Mouse (Mus musculus): ENCODE results near the gene D3Ertd751e. TPM values are rescaled to one million over a fixed set of nuclear protein-coding genes. Genes with fewer than 3 reads are reported as not detected.
A peak's percentile ranks its signal among the peaks of the same experiment; 100 is the strongest.

Gene D3Ertd751e
- 7.4 and 8.3 TPM in 2 replicates for polyA plus RNA-seq (2015; fragmentation: Nextera tagmentation; extraction: Ambion mirVana)

DNA sequence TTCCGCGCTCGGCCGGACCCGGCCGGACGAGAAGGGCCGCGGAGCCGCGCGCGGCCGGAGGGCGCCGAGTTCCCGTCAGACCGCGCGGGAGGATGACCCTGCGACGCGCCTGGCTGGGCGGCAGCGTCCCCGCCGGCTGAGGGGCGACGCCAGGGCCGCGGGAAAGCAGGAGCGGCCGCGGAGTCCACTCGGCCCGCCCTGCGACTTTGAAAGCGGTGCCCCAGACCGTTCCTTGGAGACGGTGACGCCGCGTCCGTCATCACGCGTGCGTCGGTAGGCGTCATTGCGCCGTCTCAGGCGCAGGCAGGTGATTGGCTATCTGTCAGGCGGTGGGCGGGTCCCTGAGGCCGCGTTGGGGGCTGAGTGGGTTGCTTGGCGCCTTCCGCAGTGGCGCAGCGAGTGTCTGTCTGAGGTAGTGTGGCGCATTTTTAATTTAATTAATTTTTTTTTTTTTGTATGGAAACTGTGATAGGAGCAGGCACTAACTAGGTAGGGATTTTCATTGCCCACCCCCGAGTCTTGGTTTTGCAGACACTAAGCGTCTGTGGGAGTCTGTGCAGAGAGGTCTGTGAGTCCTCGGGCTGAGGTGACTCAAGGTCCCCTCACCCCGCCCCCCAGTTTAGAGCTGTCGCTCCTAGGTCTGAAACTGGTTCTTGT, at the start of gene D3Ertd751e, which contains the start of gene Sclt1:
D3Ertd751e (plus strand) TSS at position 334 of the 657 bp plus-strand sequence.
Sclt1 (minus strand) TSS at position 237 of the 657 bp plus-strand sequence.
- no peak for TF ChIP-seq EP300 (optimal IDR thresholded peaks at IDR 0.05)
- peak; percentile 11; the same call in 1 of the 2 replicates for TF ChIP-seq CTCF (IDR thresholded peaks at IDR 0.05; ENCODE audit: low read depth)
- Histone ChIP-seq H3K9me3 (ENCODE audit: control insufficient read depth, low read length) (no peaks in the 10 kb centered on the region), H3K27me3 (ENCODE audit: control insufficient read depth, insufficient read depth, low read length) (no peaks in the 10 kb centered on the region), H3K4me2 (replicated peaks; ENCODE audit: low read depth) (peak within 1 kb of the TSS; percentile 75), H3K4me1 (replicated peaks; ENCODE audit: control insufficient read depth, insufficient read depth) (no peaks in the 10 kb centered on the region), H3K36me3 (ENCODE audit: control insufficient read depth, insufficient read depth, low read length) (no peaks in the 10 kb centered on the region), H3K9ac (ENCODE audit: low read length) (peak within 1 kb of the TSS; percentile 82), H3K27ac (replicated peaks) (peak within 1 kb of the TSS; percentile 89), H3K4me3 (ENCODE audit: low read depth, low read length) (peak within 1 kb of the TSS; percentile 85)
- peak; percentile 97 for DNase-seq (ENCODE audit: low spot score)
- peak; percentile 100 for ATAC-seq (ENCODE audit: low FRiP score, low TSS enrichment)
- under 1% methylated on average over 65 of the region's 66 CpGs for WGBS

GRCm38 (mm10) chr3:41695681-41696080, 46.7 kb upstream of the D3Ertd751e start:
- no peak overlapping the region for H3K4me2 ChIP-seq (replicated peaks; ENCODE audit: low read depth)
- no peak for DNase-seq (ENCODE audit: low spot score)
- H3K4me1 ChIP-seq (replicated peaks; ENCODE audit: control insufficient read depth, insufficient read depth) = no peaks in the 10 kb centered on the region
- H3K27ac ChIP-seq (replicated peaks) = no peak overlapping the region
- TF ChIP-seq CTCF (IDR thresholded peaks at IDR 0.05; ENCODE audit: low read depth) (no peak), EP300 (optimal IDR thresholded peaks at IDR 0.05) (no peak)
- no peak for ATAC-seq (ENCODE audit: low FRiP score, low TSS enrichment)
- H3K36me3 ChIP-seq (ENCODE audit: control insufficient read depth, insufficient read depth, low read length) = no peaks in the 10 kb centered on the region
- H3K4me3 ChIP-seq (ENCODE audit: low read depth, low read length) = no peak overlapping the region
- H3K9me3 ChIP-seq (ENCODE audit: control insufficient read depth, low read length) = no peaks in the 10 kb centered on the region
- no peak overlapping the region for H3K9ac ChIP-seq (ENCODE audit: low read length)
- H3K27me3 ChIP-seq (ENCODE audit: control insufficient read depth, insufficient read depth, low read length) = no peaks in the 10 kb centered on the region
- 64% methylated on average over 1 of the region's 1 CpGs for whole genome bisulfite sequencing

DNA sequence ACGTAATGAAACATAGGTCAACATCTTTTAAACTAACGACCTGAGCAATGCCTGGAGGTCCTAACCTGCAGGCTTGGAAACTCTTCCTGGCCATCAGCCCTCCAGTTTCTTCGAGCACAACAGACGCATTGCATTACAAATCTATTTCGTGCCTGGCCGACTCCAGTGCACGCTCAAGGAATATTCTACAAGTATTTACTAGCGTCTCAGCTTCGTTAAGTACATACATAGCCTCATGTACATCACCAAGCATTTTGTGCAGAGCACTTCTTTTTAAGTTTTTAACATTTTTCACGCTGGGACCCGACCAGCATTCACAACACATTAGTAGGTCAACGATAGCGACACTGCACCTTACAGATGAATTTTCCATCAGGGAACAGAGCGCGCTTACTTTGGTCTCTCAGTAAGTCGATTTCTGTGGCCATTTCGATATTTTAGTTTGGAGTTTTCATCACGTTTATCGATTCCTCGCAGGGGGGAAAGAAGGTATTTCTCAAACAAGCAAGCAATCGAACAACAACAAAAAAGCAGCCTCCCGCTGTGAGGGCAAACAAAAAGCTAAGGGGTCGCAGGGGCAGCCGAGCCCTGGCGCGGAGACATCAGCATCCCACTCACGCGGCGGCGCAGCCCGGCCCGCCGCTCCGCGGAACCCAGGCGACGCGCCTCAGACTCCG, 672 bp upstream of the D3Ertd751e start:
- no peaks in the 10 kb centered on the region for H3K27me3 ChIP-seq (ENCODE audit: control insufficient read depth, insufficient read depth, low read length)
- H3K9me3 ChIP-seq (ENCODE audit: control insufficient read depth, low read length) = no peaks in the 10 kb centered on the region
- H3K4me2 ChIP-seq (replicated peaks; ENCODE audit: low read depth) = peak overlapping the region; percentile 71
- under 1% methylated on average over 39 of the region's 39 CpGs for WGBS
- peak overlapping the region; percentile 89 for H3K27ac ChIP-seq (replicated peaks)
- peak; percentile 15 for DNase-seq (ENCODE audit: low spot score)
- H3K4me3 ChIP-seq (ENCODE audit: low read depth, low read length) = peak overlapping the region; percentile 85
- no peaks in the 10 kb centered on the region for H3K36me3 ChIP-seq (ENCODE audit: control insufficient read depth, insufficient read depth, low read length)
- peak overlapping the region; percentile 82 for H3K9ac ChIP-seq (ENCODE audit: low read length)
- no peak for ATAC-seq (ENCODE audit: low FRiP score, low TSS enrichment)
- no peaks in the 10 kb centered on the region for H3K4me1 ChIP-seq (replicated peaks; ENCODE audit: control insufficient read depth, insufficient read depth)
- TF ChIP-seq CTCF (IDR thresholded peaks at IDR 0.05; ENCODE audit: low read depth) (no peak), EP300 (optimal IDR thresholded peaks at IDR 0.05) (no peak)

DNA sequence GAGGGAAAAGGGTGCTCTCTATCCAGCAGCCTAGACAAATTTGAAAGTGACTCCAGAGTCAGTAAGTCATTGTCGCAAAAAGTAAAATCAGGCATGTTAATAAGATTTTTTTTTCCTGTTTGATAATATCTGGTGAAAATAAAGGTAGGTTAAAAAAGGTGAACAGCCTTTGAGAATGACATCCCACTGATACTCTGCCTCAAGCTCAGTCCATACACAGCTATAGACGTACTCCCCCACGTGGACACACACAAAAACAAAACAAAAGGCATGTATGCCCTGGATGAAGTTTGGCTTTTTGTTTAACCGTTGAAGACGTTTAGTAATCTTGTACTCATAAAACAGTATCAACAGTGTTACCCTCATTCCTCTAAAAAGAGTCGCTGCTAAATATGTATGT, 1.0 kb downstream of the D3Ertd751e start:
- no peak for DNase-seq (ENCODE audit: low spot score)
- no peak overlapping the region for H3K9ac ChIP-seq (ENCODE audit: low read length)
- 34% methylated on average over 6 of the region's 6 CpGs for WGBS

GRCm38 (mm10) chr3:41754556-41754955, 12.1 kb downstream of the D3Ertd751e start:
- no peak for DNase-seq (ENCODE audit: low spot score)

More for the DNA sequence above, 1.0 kb downstream of the D3Ertd751e start:
- Histone ChIP-seq H3K4me3 (ENCODE audit: low read depth, low read length) (no peak overlapping the region; the same call in 1 of the 2 replicates), H3K27ac (replicated peaks) (no peak overlapping the region), H3K27me3 (ENCODE audit: control insufficient read depth, insufficient read depth, low read length) (no peaks in the 10 kb centered on the region), H3K4me1 (replicated peaks; ENCODE audit: control insufficient read depth, insufficient read depth) (no peaks in the 10 kb centered on the region), H3K4me2 (replicated peaks; ENCODE audit: low read depth) (peak overlapping the region; percentile 75), H3K9me3 (ENCODE audit: control insufficient read depth, low read length) (no peaks in the 10 kb centered on the region), H3K36me3 (ENCODE audit: control insufficient read depth, insufficient read depth, low read length) (no peaks in the 10 kb centered on the region)
- ATAC-seq (ENCODE audit: low FRiP score, low TSS enrichment) = no peak
- TF ChIP-seq CTCF (IDR thresholded peaks at IDR 0.05; ENCODE audit: low read depth) = peak; percentile 63
- no peak for TF ChIP-seq EP300 (optimal IDR thresholded peaks at IDR 0.05)

GRCm38 (mm10) chr3:41762091-41762490, 19.7 kb downstream of the D3Ertd751e start:
- Histone ChIP-seq H3K9ac (ENCODE audit: low read length) (no peak overlapping the region), H3K9me3 (ENCODE audit: control insufficient read depth, low read length) (no peaks in the 10 kb centered on the region), H3K4me3 (ENCODE audit: low read depth, low read length) (no peak overlapping the region), H3K36me3 (ENCODE audit: control insufficient read depth, insufficient read depth, low read length) (no peaks in the 10 kb centered on the region), H3K4me2 (replicated peaks; ENCODE audit: low read depth) (no peak overlapping the region), H3K27me3 (ENCODE audit: control insufficient read depth, insufficient read depth, low read length) (no peaks in the 10 kb centered on the region), H3K27ac (replicated peaks) (no peak overlapping the region), H3K4me1 (replicated peaks; ENCODE audit: control insufficient read depth, insufficient read depth) (no peaks in the 10 kb centered on the region)
- no peak for DNase-seq (ENCODE audit: low spot score)
- WGBS = 69% methylated on average over 3 of the region's 3 CpGs
- no peak for ATAC-seq (ENCODE audit: low FRiP score, low TSS enrichment)
- TF ChIP-seq CTCF (IDR thresholded peaks at IDR 0.05; ENCODE audit: low read depth) = no peak
- TF ChIP-seq EP300 (optimal IDR thresholded peaks at IDR 0.05) = no peak

More at GRCm38 (mm10) chr3:41754556-41754955, 12.1 kb downstream of the D3Ertd751e start:
- Histone ChIP-seq H3K9ac (ENCODE audit: low read length) (no peak overlapping the region), H3K4me2 (replicated peaks; ENCODE audit: low read depth) (no peak overlapping the region), H3K9me3 (ENCODE audit: control insufficient read depth, low read length) (no peaks in the 10 kb centered on the region), H3K4me3 (ENCODE audit: low read depth, low read length) (no peak overlapping the region), H3K27me3 (ENCODE audit: control insufficient read depth, insufficient read depth, low read length) (no peaks in the 10 kb centered on the region), H3K27ac (replicated peaks) (no peak overlapping the region), H3K36me3 (ENCODE audit: control insufficient read depth, insufficient read depth, low read length) (no peaks in the 10 kb centered on the region), H3K4me1 (replicated peaks; ENCODE audit: control insufficient read depth, insufficient read depth) (no peaks in the 10 kb centered on the region)
- WGBS = 79% methylated on average over 2 of the region's 2 CpGs
- no peak for ATAC-seq (ENCODE audit: low FRiP score, low TSS enrichment)
- TF ChIP-seq EP300 (optimal IDR thresholded peaks at IDR 0.05) = no peak

Measured in stomach, postnatal 0 days (tissue).